Mouse (Mus musculus) cerebellum, adult 2 months (tissue): Measurements from ENCODE around the gene Atg7. TPM values are rescaled to one million over a fixed set of nuclear protein-coding genes. Genes with fewer than 3 reads are reported as not detected.
A peak's percentile ranks its signal among the peaks of the same experiment; 100 is the strongest.

Experiments used
- DNase-seq, 2 experiments: peaks; one replicate each; pipeline ENCODE4 v3.0.0; 2021
- H3K27ac ChIP-seq: fragments of 200-500 bp; 2 replicates; pipeline ENCODE4 v1.5.1; 2012; ENCODE audit warnings: low read length, control low read depth, inconsistent platforms; ENCODE audit not compliant: insufficient read depth
- H3K27me3 ChIP-seq: fragments of 200-500 bp; 2 replicates; pipeline ENCODE4 v1.6.1; 2012; ENCODE audit warnings: inconsistent platforms, mild to moderate bottlenecking, low read length, moderate library complexity; ENCODE audit not compliant: control insufficient read depth, insufficient read depth
- H3K4me1 ChIP-seq: fragments of 200-500 bp; 2 replicates; pipeline ENCODE4 v1.6.1; 2011; ENCODE audit warnings: low read length; ENCODE audit not compliant: control insufficient read depth, insufficient read depth
- H3K4me3 ChIP-seq: fragments of 200-500 bp; replicated peaks from 2 replicates; pipeline ENCODE3; 2011; ENCODE audit warnings: mild to moderate bottlenecking, low read depth, low read length, control low read depth; ENCODE audit not compliant: insufficient read depth
- CTCF ChIP-seq: fragments of 200-500 bp; IDR thresholded peaks from 2 replicates; pipeline ENCODE4 v1.5.1; 2011; ENCODE audit warnings: low read depth, mild to moderate bottlenecking, control low read depth, low read length, moderate library complexity, borderline replicate concordance; ENCODE audit not compliant: insufficient read depth
- POLR2A ChIP-seq: fragments of 200-500 bp; IDR thresholded peaks from 2 replicates; pipeline ENCODE4 v1.6.1; 2011; ENCODE audit warnings: low read length, control low read depth, borderline replicate concordance; ENCODE audit not compliant: insufficient read depth
- WGBS: fragments of 180-500 bp; shearing (Covaris S2); methylation state at CpG from one replicate; pipeline ENCODE4 v1.1.7; 2018; 5-methylcytosine and 5-hydroxymethylcytosine counted together
- polyA plus RNA-seq: library from polyadenylated mRNA; depleted of rRNA; stranded (reverse); fragments of >200 nt; gene quantifications from 2 replicates; pipeline ENCODE4 v1.2.3, GENCODE M21; 2012

Gene Atg7
- polyA plus RNA-seq, 1 experiment, result 22.2 TPM

DNA sequence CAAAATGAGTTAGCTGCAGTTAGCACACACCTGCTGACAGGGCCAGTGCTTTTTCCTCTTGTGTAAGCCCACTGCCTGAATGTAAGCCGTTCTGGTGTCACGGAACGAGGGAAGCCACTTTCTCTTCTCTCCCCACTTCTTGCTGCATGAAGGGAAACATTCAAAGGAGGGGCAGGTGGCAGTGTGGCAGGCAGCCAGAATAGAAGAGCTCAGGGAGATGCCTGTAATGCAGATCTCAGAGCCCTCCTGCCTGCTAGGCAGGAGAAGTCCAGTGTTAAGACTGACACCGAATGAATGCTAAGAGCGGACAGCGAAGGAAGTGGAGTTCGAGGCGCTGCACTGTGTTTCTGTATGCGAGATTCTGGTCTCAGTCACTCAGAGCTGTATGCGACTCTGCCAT is 49.8 kb downstream of the Atg7 start:
- Histone ChIP-seq H3K4me3 (no peak overlapping the region), H3K27ac (no peak overlapping the region), H3K27me3 (no peaks in the 10 kb centered on the region), H3K4me1 (no peaks in the 10 kb centered on the region; the same call in 1 of the 2 replicates)
- 39% methylated on average over 10 of the region's 10 CpGs for WGBS
- DNase-seq, result peak; percentile 14 to 19
- no peak for TF ChIP-seq POLR2A
- no peak for TF ChIP-seq CTCF

GRCm38 (mm10) chr6:114697646-114698490 is 55.0 kb downstream of the Atg7 start:
- no peaks in the 10 kb centered on the region for H3K27me3 ChIP-seq
- no peaks in the 10 kb centered on the region; the same call in 1 of the 2 replicates for H3K4me1 ChIP-seq
- peak; percentile 72 for TF ChIP-seq CTCF
- no peak for TF ChIP-seq POLR2A
- H3K4me3 ChIP-seq, result no peak overlapping the region
- DNase-seq, result peak; percentile 41 to 66
- 48% methylated on average over 9 of the region's 9 CpGs for WGBS
- no peak overlapping the region for H3K27ac ChIP-seq

GRCm38 (mm10) chr6:114698578-114698977 is 55.7 kb downstream of the Atg7 start:
- H3K27ac ChIP-seq, result no peak overlapping the region
- H3K4me1 ChIP-seq, result no peaks in the 10 kb centered on the region
- no peak overlapping the region for H3K4me3 ChIP-seq
- TF ChIP-seq CTCF (no peak), POLR2A (no peak)
- DNase-seq, result no peak
- WGBS, result 56% methylated on average over 5 of the region's 5 CpGs
- H3K27me3 ChIP-seq, result no peaks in the 10 kb centered on the region

GRCm38 (mm10) chr6:114700704-114701103 is 57.8 kb downstream of the Atg7 start:
- H3K4me3 ChIP-seq, result no peak overlapping the region
- TF ChIP-seq POLR2A (no peak), CTCF (peak; percentile 28; the same call in 1 of the 2 replicates)
- DNase-seq, result no peak
- H3K4me1 ChIP-seq, result no peaks in the 10 kb centered on the region
- WGBS, result 81% methylated on average over 3 of the region's 3 CpGs
- no peaks in the 10 kb centered on the region for H3K27me3 ChIP-seq
- H3K27ac ChIP-seq, result no peak overlapping the region

DNA sequence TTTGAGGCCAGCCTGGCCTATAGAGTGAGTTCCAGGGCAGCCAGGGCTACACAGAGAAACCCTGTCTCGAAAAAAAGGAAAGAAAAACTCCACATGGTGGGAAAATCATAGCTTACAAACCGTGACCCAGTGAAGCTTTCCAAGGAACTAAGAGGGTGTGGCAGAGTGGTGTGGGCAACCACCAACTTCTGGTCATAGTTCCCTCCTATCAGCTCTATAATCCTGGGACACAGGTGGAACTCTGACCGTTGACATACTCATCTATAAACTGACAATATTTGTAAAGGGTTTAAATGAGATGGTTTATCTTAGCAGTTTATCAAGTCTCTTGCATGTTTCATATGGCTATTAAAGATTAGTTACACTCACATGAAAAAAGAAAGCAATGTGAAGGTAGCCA is 64.1 kb downstream of the Atg7 start:
- DNase-seq, result no peak
- Histone ChIP-seq H3K4me1 (no peaks in the 10 kb centered on the region), H3K27ac (no peak overlapping the region), H3K27me3 (no peaks in the 10 kb centered on the region), H3K4me3 (no peak overlapping the region)
- TF ChIP-seq POLR2A (no peak), CTCF (no peak)
- 79% methylated on average over 3 of the region's 3 CpGs for whole genome bisulfite sequencing

DNA sequence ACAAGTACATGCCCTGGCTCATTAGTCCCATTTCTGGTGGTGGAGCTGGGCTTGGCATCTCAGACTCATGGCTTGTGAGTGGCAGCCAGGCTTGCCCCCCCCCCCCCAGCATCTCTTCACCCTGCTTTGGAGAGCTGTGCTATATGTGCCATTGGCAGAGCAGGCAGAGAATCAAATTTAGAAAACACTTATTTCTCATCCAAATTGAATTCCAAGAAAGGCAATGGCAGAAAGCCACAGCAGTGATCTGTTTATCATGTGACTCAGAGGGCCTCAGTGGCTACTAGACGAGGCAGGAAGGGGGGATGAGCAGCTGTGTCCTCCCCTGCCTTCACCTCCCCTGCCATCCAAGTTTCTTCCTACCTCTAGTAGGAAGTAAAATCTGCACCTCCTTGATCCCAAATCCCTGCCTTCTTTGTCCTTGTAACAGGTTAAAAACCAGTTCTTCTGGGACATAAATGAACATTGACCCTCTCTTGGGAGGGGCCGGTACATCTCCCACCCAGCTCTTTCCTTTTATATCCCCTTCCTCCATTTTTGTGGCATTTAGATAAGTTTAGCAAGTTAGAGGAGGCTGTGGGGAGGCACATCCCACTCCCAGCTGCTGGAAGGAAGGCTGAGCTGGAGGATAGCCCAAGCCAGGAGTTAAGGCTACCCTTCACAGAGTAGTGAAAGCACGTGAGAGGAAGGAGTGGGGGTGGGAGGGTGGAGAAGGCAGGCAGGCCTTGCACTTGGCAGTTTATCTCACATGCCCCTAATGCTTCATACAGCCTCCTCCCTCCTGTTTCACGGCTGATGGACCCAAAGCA is 69.5 kb downstream of the Atg7 start:
- no peaks in the 10 kb centered on the region for H3K4me1 ChIP-seq
- DNase-seq, result no peak
- H3K27me3 ChIP-seq, result no peaks in the 10 kb centered on the region
- H3K27ac ChIP-seq, result no peak overlapping the region
- no peak overlapping the region for H3K4me3 ChIP-seq
- TF ChIP-seq POLR2A (no peak), CTCF (no peak)
- WGBS, result 63% methylated on average over 4 of the region's 4 CpGs

DNA sequence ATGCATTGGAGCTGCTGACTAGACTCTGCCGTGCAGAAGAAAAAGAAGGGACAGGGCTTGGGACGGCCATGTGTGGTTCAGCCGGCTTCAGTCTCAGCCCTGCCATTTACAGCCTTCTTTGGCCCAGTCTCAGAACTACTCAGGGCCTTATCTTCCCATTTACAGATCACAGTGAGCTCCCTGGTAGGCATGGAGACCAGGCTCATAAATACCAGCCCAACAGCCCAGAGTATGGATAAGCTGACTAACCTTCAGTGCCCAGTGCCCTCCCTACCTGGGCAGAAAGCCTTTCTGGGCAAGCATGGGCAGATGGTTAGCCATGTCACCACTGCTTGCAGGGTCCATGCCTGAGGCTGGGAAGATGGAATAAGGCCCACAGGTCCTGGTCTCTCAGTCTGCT is 70.6 kb downstream of the Atg7 start:
- WGBS, result 77% methylated on average over 3 of the region's 3 CpGs
- no peak overlapping the region for H3K4me3 ChIP-seq
- no peaks in the 10 kb centered on the region for H3K4me1 ChIP-seq
- no peaks in the 10 kb centered on the region for H3K27me3 ChIP-seq
- no peak for TF ChIP-seq POLR2A
- TF ChIP-seq CTCF, result no peak
- H3K27ac ChIP-seq, result no peak overlapping the region
- DNase-seq, result no peak
